Mouse (Mus musculus) lung, postnatal 14 days (tissue): ENCODE measurements around the gene Rpp25.

Experiments
- DNase-seq: peaks from one replicate; pipeline ENCODE4 v3.0.0; 2021

Gene Rpp25

DNA sequence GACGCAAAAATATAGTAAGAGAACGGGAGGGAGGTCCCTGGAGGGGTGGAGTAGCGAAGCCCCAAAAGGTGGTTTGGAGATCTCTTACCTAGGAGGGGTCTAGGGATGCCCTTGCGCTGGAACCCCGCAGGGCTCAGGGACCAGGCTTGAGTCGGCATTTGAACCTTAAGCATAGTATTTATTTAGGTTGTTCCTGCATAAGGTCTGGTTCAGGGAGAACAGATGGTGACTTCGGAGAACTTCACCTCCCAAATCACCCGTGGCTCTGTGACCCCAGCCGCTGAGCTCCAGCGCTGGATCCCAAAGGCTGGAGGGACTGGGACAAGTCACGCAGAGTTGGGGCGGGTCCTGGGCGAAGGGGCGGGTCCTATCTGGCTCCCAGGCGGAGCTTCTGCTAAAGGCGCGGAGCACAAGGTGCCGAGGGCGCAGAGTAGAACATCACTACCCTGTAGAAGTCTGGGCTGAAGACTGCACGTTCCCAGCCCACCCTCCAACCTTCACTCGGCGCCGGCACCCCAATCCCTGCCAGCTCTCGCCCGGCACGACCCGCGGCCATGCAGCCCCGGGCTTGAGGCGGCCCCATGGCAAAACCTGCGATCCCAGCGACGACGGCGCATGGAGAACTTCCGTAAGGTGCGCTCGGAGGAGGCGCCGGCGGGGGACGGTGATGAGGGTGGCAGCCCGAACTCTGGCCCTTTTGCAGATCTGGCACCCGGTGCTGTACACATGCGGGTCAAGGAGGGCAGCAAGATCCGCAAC is at the start of gene Rpp25:
Rpp25 (plus strand) TSS at position 405 of the 759 bp plus-strand sequence.
- DNase-seq = peak; percentile 48

DNA sequence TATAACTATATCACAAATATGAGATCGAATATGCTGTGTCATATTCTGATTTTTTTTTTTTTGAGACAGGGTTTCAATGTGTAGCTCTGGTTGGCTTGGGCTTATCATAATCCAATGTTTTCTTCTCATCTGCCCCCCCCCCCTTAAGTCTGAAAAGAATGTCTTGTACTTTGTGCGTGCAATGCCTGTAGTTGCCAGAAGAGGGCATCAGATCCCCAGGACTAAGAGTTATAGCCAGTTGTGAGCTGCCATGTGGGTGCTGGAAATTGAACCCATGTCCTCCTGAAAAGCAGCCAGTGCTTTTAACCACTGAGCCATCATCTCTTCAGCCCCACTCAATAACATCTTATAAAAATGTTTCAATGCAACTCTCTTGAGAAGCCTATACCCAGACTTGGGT is 44.1 kb upstream of the Rpp25 start:
- no peak for DNase-seq

DNA sequence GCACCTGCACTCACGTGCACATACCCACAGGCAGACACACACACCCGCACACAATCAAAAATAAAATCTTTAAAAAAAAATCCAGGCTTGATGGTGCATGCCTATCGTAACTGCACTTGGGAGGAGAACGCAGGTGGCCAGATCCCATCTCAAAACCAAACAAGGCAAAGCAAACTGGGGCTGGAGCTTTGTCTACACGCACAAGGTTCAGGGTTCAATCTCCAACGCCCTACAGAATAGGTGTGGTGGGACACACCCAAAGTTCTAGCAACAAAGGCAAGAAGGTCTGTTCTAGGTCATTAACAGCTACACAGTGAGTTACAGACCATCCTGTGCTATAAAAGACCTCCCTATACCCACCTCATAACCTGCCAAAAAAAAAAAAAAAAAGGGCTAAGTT is 41.0 kb upstream of the Rpp25 start:
- no peak for DNase-seq

DNA sequence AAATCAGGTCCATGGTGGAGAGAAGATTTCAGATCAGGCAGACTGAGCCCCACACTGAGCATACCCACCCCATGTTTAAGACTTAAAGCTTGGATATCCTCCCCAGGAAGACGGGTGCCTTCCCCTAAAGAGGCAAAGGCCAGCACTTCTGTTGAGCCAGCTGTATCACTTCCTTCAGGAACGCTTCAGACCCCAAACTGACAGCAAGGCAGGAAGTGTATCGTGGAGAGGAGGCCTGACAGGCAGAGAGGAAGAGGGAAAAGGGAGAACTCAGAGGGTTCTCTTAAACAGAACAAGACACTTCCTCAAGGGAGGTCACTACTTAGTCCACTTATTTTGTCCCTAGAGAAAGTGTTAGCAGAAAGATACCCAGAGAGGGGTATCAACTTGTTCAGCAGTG is 37.7 kb upstream of the Rpp25 start:
- DNase-seq = no peak

DNA sequence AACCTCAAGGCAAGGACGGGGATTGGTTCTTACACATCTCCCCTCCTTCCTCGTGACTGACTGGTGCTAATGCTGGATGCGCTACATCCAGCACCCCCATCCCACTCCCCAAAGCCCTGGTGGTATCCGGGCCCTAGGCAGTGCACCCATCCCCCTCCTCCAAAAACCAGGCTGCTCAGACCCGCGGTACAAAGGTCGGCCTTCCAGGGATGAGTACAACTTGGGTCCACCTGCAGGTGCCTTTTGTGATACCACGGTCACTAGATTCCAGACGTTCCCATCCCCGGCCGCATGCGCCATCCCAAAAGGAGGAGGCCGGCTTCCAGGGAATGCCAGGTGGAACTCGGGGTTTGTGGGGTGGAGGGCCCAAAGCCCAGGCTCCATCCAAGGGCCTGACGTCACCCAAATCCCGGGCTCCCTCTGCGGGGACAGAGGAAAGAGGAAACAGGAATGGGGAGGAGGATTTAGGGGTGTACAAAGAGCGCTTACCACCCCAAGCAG is 36.5 kb upstream of the Rpp25 start:
- DNase-seq = peak; percentile 1

DNA sequence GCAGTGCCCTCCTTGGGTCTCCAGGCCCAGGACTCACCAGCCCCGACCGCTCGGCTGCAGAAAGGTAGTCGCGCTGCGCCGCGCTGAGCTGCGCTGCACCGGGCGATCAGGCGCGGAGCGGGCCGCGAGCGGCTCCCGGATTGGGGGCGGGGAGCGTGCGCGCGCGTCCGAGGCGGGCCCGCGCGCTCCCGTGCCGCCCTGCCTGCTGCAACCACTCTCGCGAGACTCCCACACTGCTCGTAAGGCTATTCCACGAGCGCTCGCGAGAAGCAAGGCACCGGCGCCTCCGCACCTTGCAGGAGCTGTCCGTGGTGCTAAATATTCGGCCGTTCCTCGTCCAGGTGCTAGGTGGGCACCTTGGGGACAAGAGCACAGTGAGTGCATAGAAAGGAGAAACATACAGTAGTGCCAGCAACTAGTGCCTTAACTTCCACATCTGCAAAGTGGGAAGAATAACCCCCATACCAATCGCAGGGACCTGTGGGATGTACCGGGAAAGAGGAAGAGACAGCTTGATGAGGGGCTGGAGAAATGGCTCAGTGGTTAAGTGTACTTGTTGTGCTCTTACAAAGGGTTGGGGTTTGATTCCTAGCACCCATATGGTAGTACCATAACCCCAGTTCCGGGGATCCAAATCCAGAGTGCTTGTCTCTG is 35.8 kb upstream of the Rpp25 start, which contains the start of gene Scamp5:
Scamp5 (minus strand) TSS at position 165 of the 654 bp plus-strand sequence.
- peak; percentile 88 for DNase-seq

DNA sequence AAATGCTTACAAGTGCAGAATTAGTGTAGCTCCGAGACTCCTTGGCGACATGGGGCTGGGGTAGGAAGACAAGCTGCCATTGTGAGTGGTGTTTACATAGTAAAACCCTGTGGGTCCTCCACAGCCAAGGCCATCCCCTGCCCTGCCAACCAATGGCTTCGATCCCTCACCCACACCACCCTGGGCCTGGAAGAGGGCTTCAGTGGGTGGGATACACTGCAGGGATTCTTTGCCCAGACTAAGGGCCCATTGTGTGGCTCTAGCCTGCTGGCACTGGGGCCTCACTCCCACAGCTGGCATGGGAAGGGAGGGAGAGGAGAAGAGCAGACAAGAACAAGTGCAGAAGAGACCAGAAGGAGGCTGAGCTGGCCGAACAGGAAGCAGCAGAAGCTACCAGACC is 34.9 kb upstream of the Rpp25 start:
- DNase-seq = no peak

DNA sequence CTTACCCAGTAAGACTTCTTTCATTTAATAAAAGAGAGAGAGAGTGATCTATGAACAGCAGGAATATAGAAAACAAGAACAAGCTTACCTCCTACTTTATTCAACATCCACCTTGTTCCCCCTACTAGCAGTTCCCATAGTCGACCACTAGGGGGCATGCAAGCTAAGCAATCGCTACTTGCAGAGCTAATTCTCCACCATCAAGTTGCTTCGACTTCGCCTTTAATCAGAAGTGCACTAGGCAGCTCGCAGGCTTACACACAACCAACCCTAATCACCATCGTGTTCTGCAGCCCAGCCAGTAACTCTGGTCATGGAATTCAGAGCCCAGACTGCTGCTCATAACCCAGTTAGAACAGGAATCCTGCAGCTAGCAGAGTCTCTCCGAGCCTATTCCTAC is 18.1 kb upstream of the Rpp25 start:
- DNase-seq = peak; percentile 85

DNA sequence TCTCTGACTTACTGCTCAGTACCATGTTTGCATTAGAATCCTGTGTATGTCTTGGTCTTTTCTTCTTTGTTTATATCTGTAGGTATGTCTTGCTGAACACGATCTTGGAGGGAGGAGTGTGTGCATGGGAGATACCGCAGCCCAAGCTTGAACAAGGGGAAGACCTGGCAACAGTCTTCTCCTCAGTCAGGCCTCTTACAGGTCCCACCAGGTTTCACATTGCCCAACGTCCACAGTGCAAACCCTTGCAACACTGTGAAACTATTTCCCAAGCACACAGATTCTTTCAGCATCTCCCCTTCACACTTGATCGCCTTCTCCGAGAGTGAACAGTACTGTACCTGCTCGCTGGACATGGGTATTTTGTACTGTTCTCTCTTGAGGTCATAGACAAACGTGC is 16.0 kb upstream of the Rpp25 start:
- DNase-seq = no peak

DNA sequence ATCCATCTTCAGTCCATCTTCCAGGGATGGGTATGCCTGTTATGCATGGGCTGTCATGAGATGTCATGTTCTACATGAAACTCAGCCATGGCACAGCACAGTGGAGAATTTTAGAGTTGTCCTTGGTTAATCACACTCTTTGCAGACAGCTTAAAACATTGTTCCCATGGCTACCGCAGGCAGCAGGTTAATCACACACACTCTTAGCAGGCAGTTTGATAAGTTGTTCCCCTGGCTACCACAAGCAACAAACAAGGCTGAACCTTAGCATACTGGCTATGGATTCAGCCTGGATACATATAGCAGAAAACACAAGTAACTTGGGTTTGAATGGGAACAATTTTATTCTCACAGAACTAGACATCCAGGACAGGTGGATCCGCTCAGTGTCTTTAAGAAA is 10.3 kb upstream of the Rpp25 start:
- no peak for DNase-seq

DNA sequence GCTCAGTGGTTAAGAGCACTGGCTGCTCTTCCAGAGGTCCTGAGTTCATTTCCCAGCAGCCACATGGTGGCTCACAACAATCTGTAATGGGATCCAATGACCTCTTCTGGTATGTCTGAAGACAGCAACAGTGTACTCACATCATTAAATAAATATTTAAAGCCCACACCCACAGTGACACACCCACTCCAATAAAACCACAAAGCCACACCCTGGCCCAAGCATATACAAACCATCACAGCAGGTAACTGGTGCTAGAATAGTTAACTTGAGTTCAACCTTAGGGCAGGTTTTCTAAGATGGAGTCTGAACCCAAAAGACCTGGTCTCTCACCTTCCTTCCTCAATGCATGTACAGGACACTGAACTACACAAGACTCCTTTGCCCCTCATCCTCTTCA is 8.9 kb upstream of the Rpp25 start:
- no peak for DNase-seq

DNA sequence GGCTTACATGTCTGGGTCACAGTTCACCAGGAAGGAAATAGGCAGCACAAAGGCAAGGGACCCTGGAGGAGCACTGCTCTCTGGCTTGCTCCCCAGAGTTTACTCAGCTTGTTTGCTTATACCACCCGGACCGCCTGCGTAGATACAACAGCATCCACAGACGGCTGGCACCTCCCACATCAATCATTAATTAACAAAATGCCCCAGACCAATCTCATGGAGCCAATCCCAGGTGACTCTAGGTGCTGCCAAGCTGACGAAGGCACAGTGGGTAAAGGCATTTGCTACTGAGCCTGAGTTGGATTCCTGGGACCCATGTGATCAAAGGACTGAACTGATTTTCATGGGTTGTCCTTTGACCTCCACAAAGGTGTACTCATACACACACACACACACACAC is 6.6 kb upstream of the Rpp25 start:
- no peak for DNase-seq

DNA sequence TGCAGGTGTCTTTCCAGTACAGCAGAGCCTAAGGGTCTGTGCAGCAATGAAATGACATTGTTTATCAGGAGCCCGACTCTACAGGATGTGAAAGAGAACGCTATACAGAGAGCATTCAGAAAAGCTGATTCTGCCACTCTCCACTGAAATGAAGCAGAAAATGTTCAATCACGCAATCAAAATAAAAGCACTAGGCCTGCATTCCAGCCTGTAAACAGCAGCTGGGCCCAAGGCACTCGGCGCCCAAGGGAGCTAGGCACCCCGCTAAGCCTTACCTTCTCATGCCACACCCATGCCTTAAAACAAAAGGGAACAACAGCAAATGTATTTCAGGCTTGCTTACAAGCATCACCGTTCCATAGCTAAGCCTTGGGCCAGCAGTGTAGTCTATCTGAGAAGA is 5.3 kb upstream of the Rpp25 start:
- no peak for DNase-seq

DNA sequence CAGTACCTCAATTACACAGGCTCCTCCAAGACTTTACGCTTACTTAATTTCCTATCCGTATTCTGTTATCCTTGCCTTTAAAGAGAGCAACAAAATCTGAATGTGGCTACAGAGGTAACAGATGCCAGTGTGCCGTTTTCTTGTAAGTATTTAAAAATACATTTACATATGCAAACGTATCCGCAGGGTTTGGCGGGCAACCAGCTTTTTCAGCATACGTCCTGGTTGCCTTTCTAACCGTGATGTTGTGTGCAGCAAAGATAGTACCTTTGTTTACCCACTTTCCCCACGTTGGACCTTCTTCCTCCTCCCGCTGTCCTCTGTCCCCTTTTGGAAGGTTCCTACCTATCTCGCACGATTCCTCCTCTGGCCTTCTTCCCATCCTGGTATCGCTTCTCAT is 2.4 kb upstream of the Rpp25 start:
- no peak for DNase-seq

DNA sequence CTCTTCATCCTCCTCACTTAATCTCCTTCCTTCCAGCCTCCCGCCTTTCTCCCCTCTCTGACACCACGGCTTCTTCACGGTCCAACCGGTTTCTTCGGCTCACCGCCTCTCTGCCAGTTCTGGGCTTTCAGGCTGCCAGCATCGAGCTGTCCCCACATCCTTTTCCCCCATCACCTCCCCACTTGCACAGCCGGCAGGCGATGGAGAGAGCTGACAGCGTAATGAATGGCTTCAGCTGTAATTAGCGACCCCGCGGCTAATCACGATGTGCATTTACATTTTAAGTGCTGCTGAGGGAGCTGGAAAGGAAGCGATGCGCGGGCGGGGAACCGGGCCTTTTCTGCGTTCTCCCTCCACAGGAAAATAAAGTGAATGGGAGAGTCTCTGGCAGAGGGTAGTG is 2.0 kb upstream of the Rpp25 start:
- DNase-seq = no peak

DNA sequence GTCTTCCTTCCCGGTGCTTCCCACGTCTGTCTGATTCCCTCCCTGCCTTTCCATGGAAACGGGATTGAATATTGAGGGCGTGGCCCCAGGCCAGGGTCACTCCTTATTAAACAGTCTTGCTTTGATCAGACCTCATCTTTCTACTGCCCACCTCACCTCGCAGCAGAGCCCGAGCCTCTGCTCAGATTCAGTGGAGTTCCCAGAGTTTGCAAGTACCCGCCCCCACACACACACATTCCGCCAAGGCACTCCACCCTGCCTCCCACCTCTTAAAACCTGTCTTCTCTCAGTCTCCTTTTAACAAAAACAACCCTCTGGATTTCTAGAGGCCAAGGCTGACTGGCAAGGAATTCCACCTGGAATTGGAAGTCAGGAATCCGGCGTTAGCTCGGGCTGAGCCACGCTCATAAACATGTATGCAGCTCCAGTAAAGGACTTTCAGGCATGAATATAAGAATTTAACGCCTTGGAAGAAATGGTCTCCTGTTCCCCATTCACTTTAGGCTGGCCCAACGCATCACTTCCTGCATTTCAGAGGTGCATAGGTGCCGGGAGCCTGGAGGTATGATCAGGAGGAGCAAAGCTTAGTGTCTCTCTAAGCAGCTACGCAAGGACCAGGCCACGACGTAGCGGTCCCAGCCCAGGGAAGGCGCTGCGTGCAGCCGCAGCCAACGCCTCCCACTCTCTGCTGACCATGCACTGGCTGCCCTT is 760 bp upstream of the Rpp25 start:
- no peak for DNase-seq

DNA sequence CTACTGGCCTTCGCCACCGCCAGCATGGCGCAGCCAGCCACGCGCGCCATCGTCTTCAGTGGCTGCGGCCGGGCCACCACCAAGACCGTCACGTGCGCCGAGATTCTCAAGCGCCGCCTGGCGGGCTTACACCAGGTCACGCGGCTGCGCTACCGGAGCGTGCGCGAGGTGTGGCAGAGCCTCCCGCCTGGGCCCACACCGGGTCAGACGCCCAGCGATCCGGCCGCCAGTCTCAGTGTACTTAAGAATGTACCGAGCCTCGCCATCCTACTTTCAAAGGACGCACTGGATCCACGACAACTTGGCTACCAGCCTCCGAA is 515 bp downstream of the Rpp25 start:
- DNase-seq = peak; percentile 52

DNA sequence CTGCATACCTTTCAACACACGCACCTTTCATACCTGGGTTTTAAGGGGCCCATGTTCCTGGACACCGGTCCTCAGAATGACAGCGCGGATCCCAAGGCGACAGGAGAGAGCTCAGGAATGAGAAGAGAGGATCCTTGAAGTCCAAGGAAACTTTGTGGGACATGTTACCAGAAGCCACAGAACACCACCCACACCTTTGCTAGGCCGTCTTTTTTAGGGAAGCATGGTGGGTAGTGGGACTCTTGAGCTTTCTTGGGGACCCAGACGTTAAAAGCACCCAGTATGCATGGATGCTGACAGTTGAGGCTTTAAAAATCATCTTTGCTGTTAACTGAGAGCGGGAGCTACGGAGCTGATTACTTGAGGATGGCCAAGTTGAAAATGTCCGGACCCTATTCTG is 1.1 kb downstream of the Rpp25 start:
- no peak for DNase-seq

DNA sequence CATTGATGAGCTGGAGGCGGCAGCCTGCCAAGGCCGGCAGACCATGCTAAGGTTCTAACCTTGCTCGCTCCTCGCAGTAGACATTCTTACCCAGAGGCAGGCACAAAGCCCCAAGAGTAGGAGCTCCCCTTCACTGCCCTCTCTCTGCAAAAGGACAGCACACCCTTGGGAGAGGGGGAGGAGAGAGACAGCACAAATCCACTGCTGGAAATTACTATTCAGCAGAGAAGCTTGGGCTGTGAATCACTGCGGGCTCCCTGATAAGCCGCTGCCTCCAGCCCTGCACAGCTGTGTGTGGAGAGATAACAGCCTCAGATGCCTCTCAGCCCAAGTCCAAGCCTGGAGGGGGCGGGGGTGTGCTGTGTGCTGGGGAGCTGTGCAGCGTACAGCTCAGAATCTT is 1.9 kb downstream of the Rpp25 start:
- DNase-seq = no peak

DNA sequence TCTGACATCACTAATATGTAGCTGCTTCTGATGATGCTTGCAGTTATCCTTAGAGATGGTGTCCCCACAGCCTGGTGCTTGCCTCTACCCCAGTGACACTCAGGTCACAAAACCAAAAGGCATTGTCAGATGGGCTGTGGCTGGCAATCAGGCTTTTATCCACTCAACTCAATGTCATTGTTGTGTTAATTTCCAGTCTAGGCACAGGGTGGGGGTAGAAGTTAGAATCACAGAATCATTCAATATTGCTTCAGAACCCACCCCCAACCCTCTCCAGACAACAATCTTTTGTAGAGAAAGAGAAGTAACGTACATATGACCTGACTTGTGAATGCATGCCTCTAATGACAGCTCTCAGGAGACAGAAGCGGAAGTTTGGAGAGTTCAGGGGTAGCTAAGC is 6.8 kb downstream of the Rpp25 start:
- no peak for DNase-seq

DNA sequence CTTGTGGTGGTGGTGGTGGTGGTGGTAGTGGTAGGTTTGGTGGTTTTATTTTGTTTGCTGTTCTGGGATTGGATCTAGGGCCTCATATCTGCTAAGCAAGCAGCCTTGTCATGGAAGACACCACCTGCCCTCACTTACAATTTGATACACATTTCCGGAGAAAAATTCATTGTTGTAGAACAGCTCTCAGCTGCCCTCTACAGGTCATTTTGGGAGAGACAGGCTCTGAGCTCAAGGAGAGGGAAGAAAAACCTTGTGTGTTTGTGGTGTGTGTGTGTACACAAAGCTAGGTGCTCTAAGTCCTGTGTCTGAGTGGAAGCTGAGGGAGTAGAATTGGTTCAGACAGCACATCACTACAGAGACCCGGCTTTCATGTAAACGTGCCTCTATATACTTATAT is 13.3 kb downstream of the Rpp25 start:
- peak; percentile 76 for DNase-seq

DNA sequence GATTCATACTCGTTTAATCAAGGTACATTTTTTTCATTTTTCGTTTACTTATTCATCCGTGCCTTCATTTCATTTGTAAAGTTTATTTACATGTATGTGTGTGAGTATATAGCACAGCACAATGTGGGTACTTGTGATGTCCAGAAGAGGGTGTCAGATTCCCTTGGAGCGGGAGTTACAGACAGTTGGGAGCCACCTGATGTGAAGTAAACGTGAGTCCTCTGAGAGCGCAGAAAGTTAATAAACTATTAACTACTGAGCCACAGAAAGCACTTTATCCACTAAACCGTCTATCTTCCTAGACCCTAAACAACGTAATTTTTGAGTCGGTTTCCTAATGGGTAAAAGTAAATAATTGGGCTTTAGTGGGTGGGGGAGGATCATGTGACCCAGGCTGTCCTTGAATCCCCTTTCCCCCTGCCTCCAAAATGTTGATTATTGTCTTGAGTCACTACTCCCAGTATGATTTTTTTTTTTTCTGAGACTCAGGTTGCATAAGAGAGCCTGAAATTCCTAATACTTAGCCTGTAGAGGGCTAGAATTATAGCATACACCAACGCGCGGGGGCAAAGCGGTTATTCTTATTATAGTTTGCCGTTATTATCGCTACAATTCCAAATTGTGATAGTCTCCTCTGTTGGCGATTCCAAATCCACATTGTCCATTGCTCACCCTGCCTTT is 16.7 kb downstream of the Rpp25 start:
- DNase-seq = no peak
